Mouse (Mus musculus): Measurements from ENCODE around the gene Atp6v1fnb. TPM values are rescaled to one million over a fixed set of nuclear protein-coding genes. Genes with fewer than 3 reads are reported as not detected.

Gene Atp6v1fnb
- polyA plus RNA-seq (2017; shearing (Covaris generic)) = not detected

GRCm38 (mm10) chr6:29471137-29471536, at the start of gene Atp6v1fnb:
Gene Atp6v1fnb (plus strand): TSS chr6:29471437.

GRCm38 (mm10) chr6:29433038-29433803, 38.0 kb upstream of the Atp6v1fnb start, which contains the start of gene Flnc:
Gene Flnc (plus strand): TSS chr6:29433256.

GRCm38 (mm10) chr6:29467583-29468354, 3.5 kb upstream of the Atp6v1fnb start, which contains the start of gene Atp6v1f:
Gene Atp6v1f (plus strand): TSS chr6:29467718.

GRCm38 (mm10) chr6:29507447-29508309, 36.4 kb downstream of the Atp6v1fnb start, which contains the start of gene Kcp:
Gene Kcp (minus strand): TSS chr6:29507952.

Other genes with a start within 250 kb of the Atp6v1fnb start
- gene Hilpda, start 198.9 kb upstream of the Atp6v1fnb start, polyA plus RNA-seq (2017; shearing (Covaris generic)) = 229 TPM
- 0.52 TPM for gene Fam71f2, start 191.8 kb upstream of the Atp6v1fnb start, polyA plus RNA-seq (2017; shearing (Covaris generic))
- gene Fam71f1, start 152.3 kb upstream of the Atp6v1fnb start, polyA plus RNA-seq (2017; shearing (Covaris generic)) = not detected
- 76.9 TPM for gene Calu, start 123.4 kb upstream of the Atp6v1fnb start, polyA plus RNA-seq (2017; shearing (Covaris generic))
- not detected for gene Opn1sw, start 83.0 kb upstream of the Atp6v1fnb start, polyA plus RNA-seq (2017; shearing (Covaris generic))
- gene Ccdc136, start 75.1 kb upstream of the Atp6v1fnb start, polyA plus RNA-seq (2017; shearing (Covaris generic)) = 1.9 TPM
- 0.10 TPM for gene Flnc, start 38.2 kb upstream of the Atp6v1fnb start, polyA plus RNA-seq (2017; shearing (Covaris generic))
- gene Atp6v1f, start 3.7 kb upstream of the Atp6v1fnb start, polyA plus RNA-seq (2017; shearing (Covaris generic)) = 295 TPM
- gene Kcp, start 36.5 kb downstream of the Atp6v1fnb start, polyA plus RNA-seq (2017; shearing (Covaris generic)) = 0.72 TPM
- 27.2 TPM for gene Irf5, start 55.2 kb downstream of the Atp6v1fnb start, polyA plus RNA-seq (2017; shearing (Covaris generic))
- 96.7 TPM for gene Tnpo3, start 138.4 kb downstream of the Atp6v1fnb start, polyA plus RNA-seq (2017; shearing (Covaris generic))
- gene Tspan33, start 222.8 kb downstream of the Atp6v1fnb start, polyA plus RNA-seq (2017; shearing (Covaris generic)) = 0.13 TPM